In the genomic region with DNA sequence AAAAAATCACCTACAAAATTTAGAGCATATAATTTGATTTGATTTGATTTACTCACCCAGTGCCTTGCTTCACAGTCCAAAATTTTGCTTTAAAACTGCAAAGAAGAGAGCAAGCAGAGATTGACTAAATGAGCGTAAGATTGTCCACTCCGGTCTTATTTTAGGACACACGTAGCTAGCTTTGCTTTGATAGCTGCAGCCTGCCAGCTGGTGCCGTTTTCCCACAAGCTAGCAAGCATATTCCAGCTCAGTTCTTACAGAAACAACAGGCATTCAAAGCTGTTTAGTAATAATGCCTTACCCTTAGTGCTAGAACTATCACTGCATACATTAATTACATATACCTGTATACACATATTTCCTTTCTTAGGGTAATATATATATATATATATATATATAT, we compare ENCODE assay signal across 21 mouse cellular contexts. TPM values are rescaled to one million over a fixed set of nuclear protein-coding genes. Genes with fewer than 3 reads are reported as not detected.
"Had no signal": no experiment of that assay in that cellular context is flagged by ENCODE, and none has a peak within 500 bp of the region (broad histone marks: within the 10 kb centered on the region; RNA-seq: fewer than 3 reads in every experiment).

No protein-coding gene starts in this region.

- H3K36me3 ChIP-seq: limb, embryonic 10.5 days; liver, embryonic 12.5 days; midbrain, embryonic 13.5 days; neural tube, embryonic 12.5 days had no signal

- H3K4me2 ChIP-seq: liver, embryonic 12.5 days; lung, embryonic 15.5 days; midbrain, embryonic 13.5 days; neural tube, embryonic 12.5 days had no signal

- H3K9ac ChIP-seq: liver, embryonic 12.5 days; lung, embryonic 15.5 days; midbrain, embryonic 13.5 days; neural tube, embryonic 12.5 days had no signal

- DNase-seq: kidney, postnatal 10 days; kidney, postnatal 4 days; spleen, adult 18-20 months; thymus, adult 18-20 months; thymus, postnatal 14 days had no signal

- H3K4me3 ChIP-seq: left cerebral cortex, adult 2 months; limb, embryonic 10.5 days; liver, embryonic 12.5 days; lung, embryonic 15.5 days; midbrain, embryonic 13.5 days; neural tube, embryonic 12.5 days had no signal

- H3K9me3 ChIP-seq: limb, embryonic 10.5 days; liver, embryonic 12.5 days; lung, embryonic 15.5 days; midbrain, embryonic 13.5 days; neural tube, embryonic 12.5 days had no signal

- H3K27ac ChIP-seq: limb, embryonic 10.5 days; liver, embryonic 12.5 days; lung, embryonic 15.5 days; midbrain, embryonic 13.5 days; neural tube, embryonic 12.5 days had no signal

- ATAC-seq: liver, embryonic 12.5 days; midbrain, embryonic 13.5 days had no signal

RNA-seq across cellular contexts. Expression of gene Gm37419, which starts 9.8 kb away (rescaled TPM):
- total RNA-seq: layer of hippocampus, adult 8-10 months; layer of hippocampus, postnatal 25 days; left cerebral cortex, adult 2 months; left cerebral cortex, postnatal 14 days; megakaryocyte progenitor cell, adult 5-6 weeks; midbrain, postnatal 0 days; neutrophil, adult 5-6 weeks had no signal
- polyA plus RNA-seq: kidney, embryonic 14.5 days; limb, embryonic 10.5 days; limb, embryonic 14.5 days; liver, embryonic 12.5 days; liver, embryonic 16.5 days; lung, embryonic 15.5 days; midbrain, embryonic 13.5 days; midbrain, postnatal 0 days; neural tube, embryonic 12.5 days; stomach, embryonic 14.5 days had no signal

RNA-seq across cellular contexts. Expression of gene Rtp2, which starts 46.3 kb away (rescaled TPM):
- total RNA-seq: left cerebral cortex, adult 2 months; megakaryocyte progenitor cell, adult 5-6 weeks; neutrophil, adult 5-6 weeks had no signal
- polyA plus RNA-seq: kidney, embryonic 14.5 days; limb, embryonic 10.5 days; limb, embryonic 14.5 days; liver, embryonic 12.5 days; liver, embryonic 16.5 days; lung, embryonic 15.5 days; midbrain, embryonic 13.5 days; neural tube, embryonic 12.5 days; stomach, embryonic 14.5 days had no signal
